Mouse (Mus musculus): ENCODE data around the gene Nsd1. TPM values are rescaled to one million over a fixed set of nuclear protein-coding genes. Genes with fewer than 3 reads are reported as not detected.

The Nsd1 gene
- polyA plus RNA-seq, 1 experiment from 2014 or later = 44.6 TPM

DNA sequence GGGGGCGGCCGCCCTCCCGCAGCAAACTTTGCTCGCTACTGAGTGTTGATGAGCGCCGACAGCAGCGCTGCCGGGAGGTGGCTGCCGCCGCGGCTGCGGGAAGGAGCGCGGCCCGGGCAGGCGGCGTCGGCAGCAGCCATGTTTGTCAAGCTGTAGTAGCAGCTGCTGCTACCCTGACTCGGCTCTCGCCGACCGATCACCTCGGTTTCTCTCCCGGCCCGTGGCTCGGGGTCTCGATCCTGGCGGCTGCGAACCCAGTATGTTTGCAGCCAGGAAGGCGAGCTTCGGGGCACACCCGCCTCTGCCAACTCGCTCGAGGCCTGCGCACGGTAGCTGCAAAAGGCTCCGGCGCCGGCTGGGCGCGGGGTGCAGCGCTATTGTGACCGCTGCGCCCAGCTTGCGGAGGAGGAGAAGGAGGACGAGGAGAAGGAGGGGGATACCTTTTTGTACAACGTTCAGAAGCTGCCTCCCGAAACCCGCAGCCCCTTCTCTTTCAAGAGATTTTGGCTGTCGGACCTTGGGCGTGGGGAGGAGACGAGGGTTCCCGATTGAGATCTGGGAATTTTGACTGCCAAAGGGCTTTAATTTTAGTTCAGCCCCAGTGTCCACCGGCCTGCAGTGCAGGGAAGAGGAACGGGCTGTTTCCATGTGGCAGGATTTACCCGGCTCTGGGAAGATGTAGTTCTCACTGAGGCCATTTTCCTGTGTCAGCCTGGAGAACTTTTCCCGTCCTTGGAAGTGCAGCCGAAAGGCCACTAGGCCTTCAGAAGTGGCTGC, 3.0 kb downstream of the Nsd1 start:
- H3K4me1 ChIP-seq (ENCODE audit: control insufficient read depth, insufficient read depth, low read length) = peaks cover 47% of the 10 kb centered on the region
- WGBS = under 1% methylated on average over 56 of the region's 58 CpGs
- no peaks in the 10 kb centered on the region for H3K9me3 ChIP-seq (replicated peaks; ENCODE audit: control insufficient read depth, low read length)
- peak overlapping the region; percentile 96 for H3K4me2 ChIP-seq (ENCODE audit: low read depth, low read length)
- peaks cover 8% of the 10 kb centered on the region; the same call in 1 of the 2 replicates for H3K36me3 ChIP-seq (ENCODE audit: control insufficient read depth, insufficient read depth, low read length)
- peak overlapping the region; percentile 99 for H3K27ac ChIP-seq (ENCODE audit: low read length)
- H3K27me3 ChIP-seq (ENCODE audit: control insufficient read depth, insufficient read depth, low read length) = no peaks in the 10 kb centered on the region
- peak overlapping the region; percentile 94 for H3K9ac ChIP-seq (ENCODE audit: low read length)
- no peak for ATAC-seq (ENCODE audit: insufficient read depth, low FRiP score)
- H3K4me3 ChIP-seq (replicated peaks; ENCODE audit: low read length) = peak overlapping the region; percentile 84

DNA sequence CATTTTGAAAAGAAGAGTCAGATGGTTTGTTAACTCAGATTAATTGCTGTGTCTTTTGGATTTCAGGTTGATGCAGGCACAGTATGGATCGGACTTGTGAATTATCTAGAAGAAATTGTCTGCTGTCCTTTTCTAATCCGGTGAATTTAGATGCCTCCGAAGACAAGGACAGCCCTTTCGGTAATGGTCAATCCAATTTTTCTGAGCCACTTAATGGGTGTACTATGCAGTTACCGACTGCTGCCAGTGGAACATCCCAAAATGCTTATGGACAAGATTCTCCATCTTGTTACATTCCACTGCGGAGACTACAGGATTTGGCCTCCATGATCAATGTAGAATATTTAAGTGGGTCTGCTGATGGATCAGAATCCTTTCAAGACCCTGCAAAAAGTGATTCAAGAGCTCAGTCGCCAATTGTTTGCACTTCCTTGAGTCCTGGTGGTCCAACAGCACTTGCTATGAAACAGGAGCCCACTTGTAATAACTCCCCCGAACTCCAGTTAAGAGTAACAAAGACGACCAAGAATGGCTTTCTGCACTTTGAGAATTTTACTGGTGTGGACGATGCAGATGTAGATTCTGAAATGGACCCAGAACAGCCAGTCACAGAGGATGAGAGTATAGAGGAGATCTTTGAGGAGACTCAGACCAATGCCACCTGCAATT, 3.7 kb downstream of the Nsd1 start:
- 50% methylated on average over 10 of the region's 10 CpGs for WGBS
- Histone ChIP-seq H3K4me3 (replicated peaks; ENCODE audit: low read length) (peak overlapping the region; percentile 84), H3K27me3 (ENCODE audit: control insufficient read depth, insufficient read depth, low read length) (no peaks in the 10 kb centered on the region), H3K9ac (ENCODE audit: low read length) (peak overlapping the region; percentile 94), H3K36me3 (ENCODE audit: control insufficient read depth, insufficient read depth, low read length) (peaks cover 8% of the 10 kb centered on the region; the same call in 1 of the 2 replicates), H3K9me3 (replicated peaks; ENCODE audit: control insufficient read depth, low read length) (no peaks in the 10 kb centered on the region), H3K4me1 (ENCODE audit: control insufficient read depth, insufficient read depth, low read length) (peaks cover 47% of the 10 kb centered on the region), H3K4me2 (ENCODE audit: low read depth, low read length) (peak overlapping the region; percentile 96), H3K27ac (ENCODE audit: low read length) (peak overlapping the region; percentile 99)
- ATAC-seq (ENCODE audit: insufficient read depth, low FRiP score) = no peak

DNA sequence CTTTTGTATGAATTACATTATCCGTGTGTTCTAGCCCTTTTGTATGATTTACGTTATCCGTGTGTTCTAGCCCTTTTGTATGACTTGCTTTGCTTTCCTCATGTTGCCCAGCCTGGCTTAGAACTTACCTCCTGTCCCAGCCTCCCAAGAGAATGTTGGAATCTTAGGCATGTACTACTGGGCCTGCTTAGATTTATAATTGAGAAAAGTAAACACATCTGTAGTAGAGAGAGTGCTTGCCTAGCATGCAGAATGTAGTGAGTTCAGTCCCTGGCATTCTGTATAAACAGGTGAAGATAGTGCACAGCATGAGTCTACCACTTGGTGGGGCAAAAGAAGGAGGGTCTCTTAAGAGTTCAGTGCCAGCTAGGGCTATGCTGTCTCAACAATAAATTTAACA, 14.8 kb downstream of the Nsd1 start:
- Histone ChIP-seq H3K27ac (ENCODE audit: low read length) (no peak overlapping the region), H3K4me3 (replicated peaks; ENCODE audit: low read length) (no peak overlapping the region), H3K27me3 (ENCODE audit: control insufficient read depth, insufficient read depth, low read length) (no peaks in the 10 kb centered on the region), H3K36me3 (ENCODE audit: control insufficient read depth, insufficient read depth, low read length) (peaks cover 16% of the 10 kb centered on the region), H3K4me1 (ENCODE audit: control insufficient read depth, insufficient read depth, low read length) (no peaks in the 10 kb centered on the region), H3K4me2 (ENCODE audit: low read depth, low read length) (no peak overlapping the region), H3K9me3 (replicated peaks; ENCODE audit: control insufficient read depth, low read length) (no peaks in the 10 kb centered on the region), H3K9ac (ENCODE audit: low read length) (no peak overlapping the region)
- ATAC-seq (ENCODE audit: insufficient read depth, low FRiP score) = no peak
- 84% methylated on average over 3 of the region's 3 CpGs for WGBS

DNA sequence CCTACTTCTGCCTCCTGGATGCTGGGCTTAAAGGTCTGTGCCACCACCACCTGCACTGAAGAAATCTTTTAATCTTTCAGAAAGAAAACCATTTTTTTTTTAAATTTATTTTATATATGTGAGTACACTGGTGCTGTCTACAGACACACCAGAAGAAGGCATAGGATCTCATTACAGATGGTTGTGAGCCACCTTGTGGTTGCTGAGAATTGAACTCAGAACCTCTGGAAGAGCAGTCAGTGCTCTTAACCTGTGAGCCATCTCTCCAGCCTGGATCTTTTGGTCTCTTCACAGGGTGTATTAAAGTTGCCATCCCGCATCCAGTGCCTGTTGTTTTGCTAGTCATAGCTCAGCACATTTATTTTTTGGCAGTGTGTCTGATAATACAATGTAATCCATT, 21.1 kb downstream of the Nsd1 start:
- H3K9me3 ChIP-seq (replicated peaks; ENCODE audit: control insufficient read depth, low read length) = no peaks in the 10 kb centered on the region
- H3K4me2 ChIP-seq (ENCODE audit: low read depth, low read length) = no peak overlapping the region
- H3K4me3 ChIP-seq (replicated peaks; ENCODE audit: low read length) = no peak overlapping the region
- peaks cover 21% of the 10 kb centered on the region for H3K36me3 ChIP-seq (ENCODE audit: control insufficient read depth, insufficient read depth, low read length)
- no peak overlapping the region for H3K27ac ChIP-seq (ENCODE audit: low read length)
- no peaks in the 10 kb centered on the region for H3K4me1 ChIP-seq (ENCODE audit: control insufficient read depth, insufficient read depth, low read length)
- H3K9ac ChIP-seq (ENCODE audit: low read length) = no peak overlapping the region
- ATAC-seq (ENCODE audit: insufficient read depth, low FRiP score) = no peak
- no peaks in the 10 kb centered on the region for H3K27me3 ChIP-seq (ENCODE audit: control insufficient read depth, insufficient read depth, low read length)
- 92% methylated on average over 1 of the region's 1 CpGs for WGBS

DNA sequence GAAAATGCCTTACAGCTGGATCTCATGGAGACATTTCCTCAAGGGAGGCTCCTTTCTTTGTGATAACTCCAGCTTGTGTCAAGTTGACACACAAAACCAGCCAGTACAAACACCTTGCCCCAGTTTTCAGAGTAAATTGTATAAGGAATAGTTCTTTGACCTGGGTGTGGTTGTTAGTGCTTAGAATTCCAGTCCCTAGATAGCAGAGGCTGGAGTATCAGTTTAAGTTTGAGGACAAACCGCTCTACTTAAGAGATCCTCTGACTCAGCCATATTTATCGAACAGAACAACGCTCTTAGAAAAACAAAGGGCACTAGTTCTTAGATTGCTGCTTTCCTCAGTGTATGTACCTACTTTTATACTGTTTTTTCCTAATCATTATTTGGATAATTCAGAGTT, 33.6 kb downstream of the Nsd1 start:
- no peak overlapping the region for H3K27ac ChIP-seq (ENCODE audit: low read length)
- H3K4me1 ChIP-seq (ENCODE audit: control insufficient read depth, insufficient read depth, low read length) = no peaks in the 10 kb centered on the region
- ATAC-seq (ENCODE audit: insufficient read depth, low FRiP score) = peak; percentile 56; the same call in 1 of the 2 replicates
- WGBS = 70% methylated on average over 3 of the region's 3 CpGs
- no peaks in the 10 kb centered on the region for H3K27me3 ChIP-seq (ENCODE audit: control insufficient read depth, insufficient read depth, low read length)
- no peaks in the 10 kb centered on the region for H3K9me3 ChIP-seq (replicated peaks; ENCODE audit: control insufficient read depth, low read length)
- no peak overlapping the region for H3K4me2 ChIP-seq (ENCODE audit: low read depth, low read length)
- H3K9ac ChIP-seq (ENCODE audit: low read length) = no peak overlapping the region
- no peak overlapping the region for H3K4me3 ChIP-seq (replicated peaks; ENCODE audit: low read length)
- peaks cover 35% of the 10 kb centered on the region for H3K36me3 ChIP-seq (ENCODE audit: control insufficient read depth, insufficient read depth, low read length)

DNA sequence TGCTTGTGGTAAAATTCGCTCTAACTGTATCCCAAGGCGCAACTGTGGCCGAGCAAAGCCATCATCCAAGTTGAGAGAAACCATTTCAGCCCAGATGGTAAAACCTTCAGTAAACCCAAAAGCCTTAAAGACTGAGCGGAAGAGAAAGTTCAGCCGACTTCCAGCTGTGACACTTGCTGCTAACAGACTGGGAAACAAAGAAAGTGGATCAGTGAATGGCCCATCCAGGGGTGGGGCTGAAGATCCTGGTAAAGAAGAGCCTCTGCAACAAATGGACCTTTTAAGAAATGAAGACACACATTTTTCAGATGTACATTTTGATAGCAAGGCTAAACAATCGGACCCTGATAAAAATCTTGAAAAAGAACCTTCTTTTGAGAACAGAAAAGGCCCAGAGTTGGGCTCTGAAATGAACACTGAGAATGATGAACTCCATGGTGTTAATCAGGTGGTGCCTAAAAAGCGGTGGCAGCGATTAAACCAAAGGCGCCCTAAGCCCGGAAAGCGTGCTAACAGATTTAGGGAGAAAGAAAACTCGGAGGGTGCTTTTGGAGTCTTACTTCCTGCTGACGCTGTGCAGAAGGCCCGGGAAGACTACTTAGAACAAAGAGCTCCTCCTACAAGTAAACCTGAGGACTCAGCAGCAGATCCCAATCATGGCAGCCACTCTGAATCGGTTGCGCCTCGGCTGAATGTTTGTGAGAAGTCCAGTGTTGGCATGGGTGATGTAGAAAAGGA, 37.9 kb downstream of the Nsd1 start:
- no peak overlapping the region for H3K4me3 ChIP-seq (replicated peaks; ENCODE audit: low read length)
- H3K36me3 ChIP-seq (ENCODE audit: control insufficient read depth, insufficient read depth, low read length) = peaks cover 17% of the 10 kb centered on the region
- no peak overlapping the region for H3K9ac ChIP-seq (ENCODE audit: low read length)
- no peak overlapping the region for H3K4me2 ChIP-seq (ENCODE audit: low read depth, low read length)
- no peak overlapping the region for H3K27ac ChIP-seq (ENCODE audit: low read length)
- no peaks in the 10 kb centered on the region for H3K9me3 ChIP-seq (replicated peaks; ENCODE audit: control insufficient read depth, low read length)
- 86% methylated on average over 17 of the region's 17 CpGs for WGBS
- H3K27me3 ChIP-seq (ENCODE audit: control insufficient read depth, insufficient read depth, low read length) = no peaks in the 10 kb centered on the region
- no peak for ATAC-seq (ENCODE audit: insufficient read depth, low FRiP score)
- H3K4me1 ChIP-seq (ENCODE audit: control insufficient read depth, insufficient read depth, low read length) = no peaks in the 10 kb centered on the region

GRCm38 (mm10) chr13:55249246-55249645, 39.7 kb downstream of the Nsd1 start:
- no peaks in the 10 kb centered on the region for H3K9me3 ChIP-seq (replicated peaks; ENCODE audit: control insufficient read depth, low read length)
- no peak overlapping the region for H3K27ac ChIP-seq (ENCODE audit: low read length)
- no peak overlapping the region for H3K9ac ChIP-seq (ENCODE audit: low read length)
- H3K4me2 ChIP-seq (ENCODE audit: low read depth, low read length) = no peak overlapping the region
- no peaks in the 10 kb centered on the region for H3K4me1 ChIP-seq (ENCODE audit: control insufficient read depth, insufficient read depth, low read length)
- no peak for ATAC-seq (ENCODE audit: insufficient read depth, low FRiP score)
- H3K27me3 ChIP-seq (ENCODE audit: control insufficient read depth, insufficient read depth, low read length) = no peaks in the 10 kb centered on the region
- peaks cover 20% of the 10 kb centered on the region for H3K36me3 ChIP-seq (ENCODE audit: control insufficient read depth, insufficient read depth, low read length)
- WGBS = 82% methylated on average over 4 of the region's 4 CpGs
- H3K4me3 ChIP-seq (replicated peaks; ENCODE audit: low read length) = no peak overlapping the region

DNA sequence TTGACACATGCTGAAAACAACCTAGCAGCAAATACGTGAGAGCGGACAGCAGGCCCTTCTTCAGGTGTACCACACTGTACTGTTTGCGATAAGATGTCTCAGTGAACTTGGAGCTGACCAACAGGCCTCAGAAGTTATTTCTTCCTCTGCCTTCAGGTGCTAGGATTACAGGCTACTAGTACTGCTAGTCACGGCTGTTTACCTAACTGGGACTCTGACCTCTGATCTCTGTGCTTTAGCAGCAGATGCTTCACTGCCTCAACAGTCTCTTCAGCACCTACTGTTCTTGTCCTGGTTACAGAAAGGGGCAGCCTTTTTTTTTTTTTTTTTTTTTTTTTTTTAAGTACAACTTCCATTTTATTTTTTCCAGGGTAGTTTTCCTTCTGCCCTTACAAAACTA, 43.2 kb downstream of the Nsd1 start:
- ATAC-seq (ENCODE audit: insufficient read depth, low FRiP score) = no peak
- Histone ChIP-seq H3K9ac (ENCODE audit: low read length) (no peak overlapping the region), H3K27ac (ENCODE audit: low read length) (no peak overlapping the region), H3K4me2 (ENCODE audit: low read depth, low read length) (no peak overlapping the region), H3K4me1 (ENCODE audit: control insufficient read depth, insufficient read depth, low read length) (no peaks in the 10 kb centered on the region), H3K36me3 (ENCODE audit: control insufficient read depth, insufficient read depth, low read length) (peaks cover 14% of the 10 kb centered on the region), H3K27me3 (ENCODE audit: control insufficient read depth, insufficient read depth, low read length) (no peaks in the 10 kb centered on the region), H3K4me3 (replicated peaks; ENCODE audit: low read length) (no peak overlapping the region), H3K9me3 (replicated peaks; ENCODE audit: control insufficient read depth, low read length) (no peaks in the 10 kb centered on the region)
- 80% methylated on average over 4 of the region's 4 CpGs for WGBS
